Mouse (Mus musculus): Measurements from ENCODE around the gene Ncor2. TPM values are rescaled to one million over a fixed set of nuclear protein-coding genes. Genes with fewer than 3 reads are reported as not detected.

Gene Ncor2
- polyA plus RNA-seq, 1 experiment from 2014 or later, result 19.9 TPM

GRCm38 (mm10) chr5:125080352-125080751 lies 98.7 kb downstream of the Ncor2 start:
- H3K9me3 ChIP-seq (replicated peaks; ENCODE audit: control insufficient read depth, low read length, poor library complexity, severe bottlenecking), result no peaks in the 10 kb centered on the region
- H3K4me1 ChIP-seq (ENCODE audit: control insufficient read depth, insufficient read depth, low read length), result peaks cover 2% of the 10 kb centered on the region; the same call in 1 of the 2 replicates
- H3K36me3 ChIP-seq (ENCODE audit: control insufficient read depth, insufficient read depth, low read length), result peaks cover 26% of the 10 kb centered on the region
- peak overlapping the region; percentile 74; the same call in 1 of the 2 replicates for H3K27ac ChIP-seq (ENCODE audit: low read length)
- ATAC-seq, result no peak
- no peak overlapping the region for H3K4me3 ChIP-seq (ENCODE audit: low read depth, low read length)
- no peaks in the 10 kb centered on the region for H3K27me3 ChIP-seq (ENCODE audit: control insufficient read depth, insufficient read depth, low read depth, low read length)
- WGBS, result 85% methylated on average over 4 of the region's 4 CpGs
- H3K9ac ChIP-seq (ENCODE audit: low read depth, low read length), result no peak overlapping the region
- no peak overlapping the region for H3K4me2 ChIP-seq (ENCODE audit: low read length)

- WGBS, result 85% methylated on average over 5 of the region's 5 CpGs
- no peak for ATAC-seq
- no peaks in the 10 kb centered on the region for H3K9me3 ChIP-seq (replicated peaks; ENCODE audit: control insufficient read depth, low read length, poor library complexity, severe bottlenecking)
- no peak overlapping the region for H3K4me2 ChIP-seq (ENCODE audit: low read length)
- H3K27me3 ChIP-seq (ENCODE audit: control insufficient read depth, insufficient read depth, low read depth, low read length), result no peaks in the 10 kb centered on the region
- peaks cover 2% of the 10 kb centered on the region; the same call in 1 of the 2 replicates for H3K4me1 ChIP-seq (ENCODE audit: control insufficient read depth, insufficient read depth, low read length)
- H3K36me3 ChIP-seq (ENCODE audit: control insufficient read depth, insufficient read depth, low read length), result peaks cover 11% of the 10 kb centered on the region
- H3K9ac ChIP-seq (ENCODE audit: low read depth, low read length), result no peak overlapping the region
- no peak overlapping the region for H3K4me3 ChIP-seq (ENCODE audit: low read depth, low read length)
- no peak overlapping the region for H3K27ac ChIP-seq (ENCODE audit: low read length)
These were observed 100.8 kb downstream of the Ncor2 start for GRCm38 (mm10) chr5:125078220-125078619.

GRCm38 (mm10) chr5:125076183-125076582 lies 102.8 kb downstream of the Ncor2 start:
- Histone ChIP-seq H3K4me2 (ENCODE audit: low read length) (no peak overlapping the region), H3K9me3 (replicated peaks; ENCODE audit: control insufficient read depth, low read length, poor library complexity, severe bottlenecking) (no peaks in the 10 kb centered on the region), H3K27ac (ENCODE audit: low read length) (no peak overlapping the region), H3K27me3 (ENCODE audit: control insufficient read depth, insufficient read depth, low read depth, low read length) (no peaks in the 10 kb centered on the region), H3K9ac (ENCODE audit: low read depth, low read length) (no peak overlapping the region), H3K4me3 (ENCODE audit: low read depth, low read length) (no peak overlapping the region), H3K4me1 (ENCODE audit: control insufficient read depth, insufficient read depth, low read length) (no peaks in the 10 kb centered on the region; the same call in 1 of the 2 replicates), H3K36me3 (ENCODE audit: control insufficient read depth, insufficient read depth, low read length) (peaks cover 5% of the 10 kb centered on the region)
- ATAC-seq, result no peak
- WGBS, result 82% methylated on average over 9 of the region's 9 CpGs

- Histone ChIP-seq H3K9me3 (replicated peaks; ENCODE audit: control insufficient read depth, low read length, poor library complexity, severe bottlenecking) (no peaks in the 10 kb centered on the region), H3K9ac (ENCODE audit: low read depth, low read length) (no peak overlapping the region), H3K4me2 (ENCODE audit: low read length) (no peak overlapping the region), H3K4me3 (ENCODE audit: low read depth, low read length) (no peak overlapping the region), H3K4me1 (ENCODE audit: control insufficient read depth, insufficient read depth, low read length) (peaks cover 10% of the 10 kb centered on the region), H3K27ac (ENCODE audit: low read length) (no peak overlapping the region), H3K36me3 (ENCODE audit: control insufficient read depth, insufficient read depth, low read length) (peaks cover 5% of the 10 kb centered on the region), H3K27me3 (ENCODE audit: control insufficient read depth, insufficient read depth, low read depth, low read length) (no peaks in the 10 kb centered on the region)
- no peak for ATAC-seq
- WGBS, result 82% methylated on average over 10 of the region's 10 CpGs
These were observed 104.3 kb downstream of the Ncor2 start for GRCm38 (mm10) chr5:125074571-125075171.

- Histone ChIP-seq H3K27me3 (ENCODE audit: control insufficient read depth, insufficient read depth, low read depth, low read length) (no peaks in the 10 kb centered on the region), H3K9me3 (replicated peaks; ENCODE audit: control insufficient read depth, low read length, poor library complexity, severe bottlenecking) (no peaks in the 10 kb centered on the region), H3K27ac (ENCODE audit: low read length) (no peak overlapping the region), H3K9ac (ENCODE audit: low read depth, low read length) (no peak overlapping the region), H3K4me3 (ENCODE audit: low read depth, low read length) (no peak overlapping the region), H3K36me3 (ENCODE audit: control insufficient read depth, insufficient read depth, low read length) (peaks cover 5% of the 10 kb centered on the region), H3K4me1 (ENCODE audit: control insufficient read depth, insufficient read depth, low read length) (peaks cover 14% of the 10 kb centered on the region), H3K4me2 (ENCODE audit: low read length) (no peak overlapping the region)
- 88% methylated on average over 8 of the region's 8 CpGs for WGBS
- ATAC-seq, result no peak
These were observed 105.1 kb downstream of the Ncor2 start for GRCm38 (mm10) chr5:125073896-125074295.

- peaks cover 14% of the 10 kb centered on the region for H3K4me1 ChIP-seq (ENCODE audit: control insufficient read depth, insufficient read depth, low read length)
- 86% methylated on average over 4 of the region's 4 CpGs for WGBS
These were observed 105.7 kb downstream of the Ncor2 start for GRCm38 (mm10) chr5:125073335-125073734.

GRCm38 (mm10) chr5:125072425-125072824 lies 106.6 kb downstream of the Ncor2 start:
- 78% methylated on average over 7 of the region's 7 CpGs for WGBS
- Histone ChIP-seq H3K9ac (ENCODE audit: low read depth, low read length) (no peak overlapping the region), H3K4me2 (ENCODE audit: low read length) (no peak overlapping the region), H3K27me3 (ENCODE audit: control insufficient read depth, insufficient read depth, low read depth, low read length) (no peaks in the 10 kb centered on the region), H3K4me1 (ENCODE audit: control insufficient read depth, insufficient read depth, low read length) (peaks cover 14% of the 10 kb centered on the region), H3K4me3 (ENCODE audit: low read depth, low read length) (no peak overlapping the region), H3K36me3 (ENCODE audit: control insufficient read depth, insufficient read depth, low read length) (peaks cover 2% of the 10 kb centered on the region; the same call in 1 of the 2 replicates), H3K27ac (ENCODE audit: low read length) (no peak overlapping the region), H3K9me3 (replicated peaks; ENCODE audit: control insufficient read depth, low read length, poor library complexity, severe bottlenecking) (no peaks in the 10 kb centered on the region)
- no peak for ATAC-seq

More at GRCm38 (mm10) chr5:125073335-125073734, 105.7 kb downstream of the Ncor2 start:
- no peak for ATAC-seq
- no peak overlapping the region for H3K4me2 ChIP-seq (ENCODE audit: low read length)
- no peaks in the 10 kb centered on the region for H3K9me3 ChIP-seq (replicated peaks; ENCODE audit: control insufficient read depth, low read length, poor library complexity, severe bottlenecking)
- H3K9ac ChIP-seq (ENCODE audit: low read depth, low read length), result no peak overlapping the region
- no peak overlapping the region for H3K27ac ChIP-seq (ENCODE audit: low read length)
- no peaks in the 10 kb centered on the region for H3K36me3 ChIP-seq (ENCODE audit: control insufficient read depth, insufficient read depth, low read length)
- no peaks in the 10 kb centered on the region for H3K27me3 ChIP-seq (ENCODE audit: control insufficient read depth, insufficient read depth, low read depth, low read length)
- no peak overlapping the region for H3K4me3 ChIP-seq (ENCODE audit: low read depth, low read length)

- WGBS, result 71% methylated on average over 4 of the region's 4 CpGs
- Histone ChIP-seq H3K27me3 (ENCODE audit: control insufficient read depth, insufficient read depth, low read depth, low read length) (no peaks in the 10 kb centered on the region), H3K4me1 (ENCODE audit: control insufficient read depth, insufficient read depth, low read length) (peaks cover 14% of the 10 kb centered on the region), H3K4me2 (ENCODE audit: low read length) (no peak overlapping the region), H3K27ac (ENCODE audit: low read length) (no peak overlapping the region), H3K9ac (ENCODE audit: low read depth, low read length) (no peak overlapping the region), H3K36me3 (ENCODE audit: control insufficient read depth, insufficient read depth, low read length) (peaks cover 2% of the 10 kb centered on the region; the same call in 1 of the 2 replicates), H3K4me3 (ENCODE audit: low read depth, low read length) (no peak overlapping the region), H3K9me3 (replicated peaks; ENCODE audit: control insufficient read depth, low read length, poor library complexity, severe bottlenecking) (no peaks in the 10 kb centered on the region)
- ATAC-seq, result no peak
These were observed 107.1 kb downstream of the Ncor2 start for GRCm38 (mm10) chr5:125071919-125072318.

GRCm38 (mm10) chr5:125070399-125070798 lies 108.6 kb downstream of the Ncor2 start:
- Histone ChIP-seq H3K27me3 (ENCODE audit: control insufficient read depth, insufficient read depth, low read depth, low read length) (no peaks in the 10 kb centered on the region), H3K4me1 (ENCODE audit: control insufficient read depth, insufficient read depth, low read length) (peaks cover 14% of the 10 kb centered on the region), H3K27ac (ENCODE audit: low read length) (peak overlapping the region; percentile 1), H3K9me3 (replicated peaks; ENCODE audit: control insufficient read depth, low read length, poor library complexity, severe bottlenecking) (no peaks in the 10 kb centered on the region), H3K9ac (ENCODE audit: low read depth, low read length) (no peak overlapping the region), H3K36me3 (ENCODE audit: control insufficient read depth, insufficient read depth, low read length) (peaks cover 5% of the 10 kb centered on the region; the same call in 1 of the 2 replicates), H3K4me2 (ENCODE audit: low read length) (no peak overlapping the region), H3K4me3 (ENCODE audit: low read depth, low read length) (no peak overlapping the region)
- ATAC-seq, result no peak
- WGBS, result 60% methylated on average over 2 of the region's 2 CpGs
